Mouse (Mus musculus) gastrocnemius, postnatal 36 days (tissue): ENCODE data around the gene Olfr891. TPM values are rescaled to one million over a fixed set of nuclear protein-coding genes. Genes with fewer than 3 reads are reported as not detected.
"Not testable (repeated sequence)": the region's sequence is repeated elsewhere in the genome, so short reads cannot be mapped to it uniquely, and the experiment has no call there.

Source experiments
- DNase-seq, 2 experiments: peaks; one replicate each; pipeline ENCODE4 v3.0.0; 2022
- intact Hi-C: fragments of 180-260 bp; cut with DNase I; formaldehyde crosslinking; loops from one replicate; pipeline ENCODE4 v1.15.1; 2025
- long read RNA-seq, 2 experiments: library from polyadenylated mRNA; stranded (forward); transcript quantifications; one replicate each; pipeline ENCODE4 v2.0.0; 2021
- total RNA-seq, 2 experiments: library from RNA; stranded (reverse); gene quantifications; 2 replicates each; pipeline ENCODE4 v1.2.3; 2021

Gene Olfr891
- not detected for total RNA-seq
- long read RNA-seq, experiment 1 = 0 reads
- long read RNA-seq, experiment 2 = 0 reads

GRCm38 (mm10) chr9:38180721-38181120, at the start of gene Olfr891:
TSS of gene Olfr891 (minus strand) at chr9:38180821.
- intact Hi-C loops = no loop called here
- no peak for DNase-seq

- intact Hi-C loops = no loop called here
Observed at GRCm38 (mm10) chr9:38217755-38218154, 37.1 kb upstream of the Olfr891 start, which contains the start of gene Olfr894. TSS of gene Olfr894 (plus strand) at chr9:38218055.

GRCm38 (mm10) chr9:38208065-38208464, 27.4 kb upstream of the Olfr891 start, which contains the start of gene Olfr893:
TSS of gene Olfr893 (plus strand) at chr9:38208365.
- no peak for DNase-seq
- intact Hi-C loops = no loop called here

More at GRCm38 (mm10) chr9:38217755-38218154, 37.1 kb upstream of the Olfr891 start, which contains the start of gene Olfr894:
- no peak for DNase-seq

GRCm38 (mm10) chr9:38168341-38168740, 12.3 kb downstream of the Olfr891 start:
- intact Hi-C loops, DNase-seq: not testable (repeated sequence)

- intact Hi-C loops = no loop called here
- DNase-seq = no peak
Observed at GRCm38 (mm10) chr9:38142217-38142616, 38.4 kb downstream of the Olfr891 start, which contains the start of gene Olfr890. TSS of gene Olfr890 (plus strand) at chr9:38142517.

Other genes with a start within 250 kb of the Olfr891 start
- gene Olfr881, start 189.0 kb downstream of the Olfr891 start, total RNA-seq = not detected
- gene Olfr883, start 155.0 kb downstream of the Olfr891 start, total RNA-seq = not detected
- gene Olfr884, start 134.3 kb downstream of the Olfr891 start, total RNA-seq = not detected
- not detected for gene Olfr885, start 119.5 kb downstream of the Olfr891 start, total RNA-seq
- gene Olfr887, start 96.7 kb downstream of the Olfr891 start, total RNA-seq = not detected
- not detected for gene Olfr888, start 72.7 kb downstream of the Olfr891 start, total RNA-seq
- gene Olfr889, start 65.6 kb downstream of the Olfr891 start, total RNA-seq = not detected
- gene Olfr890, start 38.3 kb downstream of the Olfr891 start, total RNA-seq = not detected
- not detected for gene Olfr893, start 27.5 kb upstream of the Olfr891 start, total RNA-seq
- gene Olfr894, start 37.2 kb upstream of the Olfr891 start, total RNA-seq = not detected
- not detected for gene Olfr143, start 72.0 kb upstream of the Olfr891 start, total RNA-seq
- gene Olfr895, start 87.0 kb upstream of the Olfr891 start, total RNA-seq = not detected
- gene Olfr896-ps1, start 110.3 kb upstream of the Olfr891 start, total RNA-seq = not detected
- gene Olfr25, start 148.2 kb upstream of the Olfr891 start, total RNA-seq = not detected
- not detected for gene Olfr898, start 167.6 kb upstream of the Olfr891 start, total RNA-seq
- not detected for gene Olfr250, start 186.1 kb upstream of the Olfr891 start, total RNA-seq
- gene Olfr251, start 196.3 kb upstream of the Olfr891 start, total RNA-seq = not detected
- gene Olfr147, start 220.9 kb upstream of the Olfr891 start, total RNA-seq = not detected
- gene Olfr901, start 248.6 kb upstream of the Olfr891 start, total RNA-seq = not detected